Mouse (Mus musculus) CD4-positive, CD25-positive, alpha-beta regulatory T cell, adult 2 months (primary cell): ENCODE measurements around the gene Olfr645.

Source experiments
- DNase-seq: peaks from one replicate; pipeline ENCODE4 v3.0.0-alpha.2; 2012; ENCODE audit warnings: low read depth, low spot score

Gene Olfr645

GRCm38 (mm10) chr7:104085365-104085764, at the start of gene Olfr645:
TSS of gene Olfr645 (minus strand) at chr7:104085465.
- no peak for DNase-seq

- no peak for DNase-seq
These were observed 44.5 kb upstream of the Olfr645 start, which contains the start of gene Ubqln5 for GRCm38 (mm10) chr7:104129726-104130125. TSS of gene Ubqln5 (minus strand) at chr7:104129826.

GRCm38 (mm10) chr7:104104757-104104972, 19.4 kb upstream of the Olfr645 start, which contains the start of gene Olfr646:
TSS of gene Olfr646 (plus strand) at chr7:104104873.
- no peak for DNase-seq

- DNase-seq: no peak
These were observed 18.9 kb upstream of the Olfr645 start for GRCm38 (mm10) chr7:104103913-104104756.

- DNase-seq: no peak
These were observed 13.5 kb downstream of the Olfr645 start, which contains the start of gene Olfr644 for GRCm38 (mm10) chr7:104071769-104072168. TSS of gene Olfr644 (minus strand) at chr7:104071869.

- DNase-seq: no peak
These were observed 23.9 kb downstream of the Olfr645 start, which contains the start of gene 4930516K23Rik for GRCm38 (mm10) chr7:104061345-104061744. TSS of gene 4930516K23Rik (minus strand) at chr7:104061445.

GRCm38 (mm10) chr7:104059215-104059614, 26.1 kb downstream of the Olfr645 start:
- DNase-seq: no peak

GRCm38 (mm10) chr7:104052566-104052965, 32.7 kb downstream of the Olfr645 start, which contains the start of gene Olfr642:
TSS of gene Olfr642 (minus strand) at chr7:104052666.
- DNase-seq: no peak

GRCm38 (mm10) chr7:104050745-104051144, 34.5 kb downstream of the Olfr645 start:
- no peak for DNase-seq

- no peak for DNase-seq
These were observed 50.1 kb downstream of the Olfr645 start, which contains the start of gene Olfr641 for GRCm38 (mm10) chr7:104035145-104035544. TSS of gene Olfr641 (plus strand) at chr7:104035445.
